Mouse (Mus musculus): Measurements from ENCODE around the gene Ubxn1.

DNA sequence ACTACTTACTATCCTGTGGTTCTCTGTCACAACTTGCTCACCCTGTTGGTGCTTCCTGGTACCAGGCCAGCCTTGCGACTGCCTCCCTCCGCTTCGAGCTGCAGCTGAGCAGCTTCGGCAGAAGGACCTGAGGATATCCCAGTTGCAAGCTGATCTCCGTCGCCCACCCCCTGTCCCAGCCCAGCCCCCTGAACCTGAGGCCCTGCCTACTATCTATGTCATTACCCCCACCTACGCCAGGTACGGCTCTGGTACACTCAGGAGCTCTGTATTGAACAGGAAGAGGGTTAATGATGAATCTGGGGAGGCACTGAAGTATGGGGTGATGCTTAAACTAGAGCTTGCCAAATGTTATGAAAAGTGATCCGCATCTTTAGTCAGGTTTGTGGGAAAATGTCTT, 50.4 kb downstream of the Ubxn1 start:
- TF ChIP-seq CTCF (IDR thresholded peaks at IDR 0.05; ENCODE audit: extremely low read depth, insufficient read depth, insufficient read length, insufficient replicate concordance) (no peak), POLR2A (IDR thresholded peaks at IDR 0.05; ENCODE audit: low read depth, low read length) (no peak)
